Mouse (Mus musculus): ENCODE results near the gene Plcd3. TPM values are rescaled to one million over a fixed set of nuclear protein-coding genes. Genes with fewer than 3 reads are reported as not detected.

Gene Plcd3
- polyA plus RNA-seq, 1 experiment from 2014 or later: 3.9 TPM

GRCm38 (mm10) chr11:103105180-103105725, 3.8 kb upstream of the Plcd3 start:
- Histone ChIP-seq H3K27ac (no peak overlapping the region), H3K4me3 (no peak overlapping the region), H3K4me1 (peaks cover 17% of the 10 kb centered on the region; the same call in 1 of the 2 replicates), H3K9ac (no peak overlapping the region), H3K9me3 (no peaks in the 10 kb centered on the region), H3K4me2 (replicated peaks) (no peak overlapping the region), H3K27me3 (peaks cover 26% of the 10 kb centered on the region), H3K36me3 (no peaks in the 10 kb centered on the region)
- 28% methylated on average over 14 of the region's 14 CpGs for WGBS
- no peak for ATAC-seq (ENCODE audit: insufficient number of reproducible peaks, insufficient read depth, low FRiP score, low TSS enrichment)

- no peak for ATAC-seq (ENCODE audit: insufficient number of reproducible peaks, insufficient read depth, low FRiP score, low TSS enrichment)
These were observed 3.0 kb upstream of the Plcd3 start for GRCm38 (mm10) chr11:103104469-103104868.

GRCm38 (mm10) chr11:103103621-103104020, 2.2 kb upstream of the Plcd3 start:
- ATAC-seq (ENCODE audit: insufficient number of reproducible peaks, insufficient read depth, low FRiP score, low TSS enrichment): no peak
- no peak overlapping the region for H3K27ac ChIP-seq
- WGBS: 58% methylated on average over 8 of the region's 8 CpGs
- H3K9ac ChIP-seq: no peak overlapping the region
- peak overlapping the region; percentile 39; the same call in 1 of the 2 replicates for H3K4me3 ChIP-seq
- peaks cover 43% of the 10 kb centered on the region for H3K27me3 ChIP-seq
- peak overlapping the region; percentile 82 for H3K4me2 ChIP-seq (replicated peaks)
- H3K9me3 ChIP-seq: no peaks in the 10 kb centered on the region
- H3K4me1 ChIP-seq: peaks cover 23% of the 10 kb centered on the region; the same call in 1 of the 2 replicates
- no peaks in the 10 kb centered on the region for H3K36me3 ChIP-seq

More at GRCm38 (mm10) chr11:103104469-103104868, 3.0 kb upstream of the Plcd3 start:
- H3K9ac ChIP-seq: no peak overlapping the region
- H3K4me3 ChIP-seq: no peak overlapping the region
- H3K9me3 ChIP-seq: no peaks in the 10 kb centered on the region
- WGBS: 77% methylated on average over 7 of the region's 7 CpGs
- no peaks in the 10 kb centered on the region for H3K36me3 ChIP-seq
- no peak overlapping the region for H3K4me2 ChIP-seq (replicated peaks)
- H3K27ac ChIP-seq: no peak overlapping the region
- H3K4me1 ChIP-seq: peaks cover 17% of the 10 kb centered on the region; the same call in 1 of the 2 replicates
- peaks cover 34% of the 10 kb centered on the region for H3K27me3 ChIP-seq

GRCm38 (mm10) chr11:103102725-103103349, 1.4 kb upstream of the Plcd3 start:
- peak; percentile 81 for ATAC-seq (ENCODE audit: insufficient number of reproducible peaks, insufficient read depth, low FRiP score, low TSS enrichment)
- peak overlapping the region; percentile 82 for H3K4me2 ChIP-seq (replicated peaks)
- no peaks in the 10 kb centered on the region for H3K36me3 ChIP-seq
- no peak overlapping the region for H3K9ac ChIP-seq
- H3K4me1 ChIP-seq: peaks cover 26% of the 10 kb centered on the region; the same call in 1 of the 2 replicates
- under 1% methylated on average over 35 of the region's 35 CpGs for WGBS
- H3K9me3 ChIP-seq: no peaks in the 10 kb centered on the region
- H3K27ac ChIP-seq: no peak overlapping the region
- H3K27me3 ChIP-seq: peaks cover 43% of the 10 kb centered on the region
- H3K4me3 ChIP-seq: peak overlapping the region; percentile 39

GRCm38 (mm10) chr11:103101866-103102501, 526 bp upstream of the Plcd3 start:
- Histone ChIP-seq H3K9ac (peak overlapping the region; percentile 61; the same call in 1 of the 2 replicates), H3K9me3 (no peaks in the 10 kb centered on the region), H3K4me3 (peak overlapping the region; percentile 52), H3K36me3 (no peaks in the 10 kb centered on the region), H3K27me3 (peaks cover 51% of the 10 kb centered on the region), H3K4me2 (replicated peaks) (peak overlapping the region; percentile 82), H3K27ac (no peak overlapping the region), H3K4me1 (peaks cover 32% of the 10 kb centered on the region; the same call in 1 of the 2 replicates)
- WGBS: 3% methylated on average over 30 of the region's 30 CpGs
- no peak for ATAC-seq (ENCODE audit: insufficient number of reproducible peaks, insufficient read depth, low FRiP score, low TSS enrichment)

- Histone ChIP-seq H3K27me3 (peaks cover 55% of the 10 kb centered on the region), H3K9ac (no peak overlapping the region), H3K4me2 (replicated peaks) (no peak overlapping the region; the same call in 1 of the 2 replicates), H3K36me3 (no peaks in the 10 kb centered on the region), H3K4me3 (no peak overlapping the region), H3K9me3 (no peaks in the 10 kb centered on the region), H3K27ac (no peak overlapping the region), H3K4me1 (peaks cover 32% of the 10 kb centered on the region; the same call in 1 of the 2 replicates)
- WGBS: 74% methylated on average over 8 of the region's 8 CpGs
- no peak for ATAC-seq (ENCODE audit: insufficient number of reproducible peaks, insufficient read depth, low FRiP score, low TSS enrichment)
These were observed 1.1 kb downstream of the Plcd3 start for GRCm38 (mm10) chr11:103100361-103100760.

GRCm38 (mm10) chr11:103099352-103099940, 2.0 kb downstream of the Plcd3 start:
- Histone ChIP-seq H3K36me3 (no peaks in the 10 kb centered on the region), H3K4me2 (replicated peaks) (no peak overlapping the region), H3K4me3 (no peak overlapping the region), H3K27ac (no peak overlapping the region), H3K27me3 (peaks cover 51% of the 10 kb centered on the region), H3K9me3 (no peaks in the 10 kb centered on the region), H3K9ac (no peak overlapping the region), H3K4me1 (peaks cover 29% of the 10 kb centered on the region; the same call in 1 of the 2 replicates)
- 36% methylated on average over 12 of the region's 12 CpGs for WGBS
- no peak for ATAC-seq (ENCODE audit: insufficient number of reproducible peaks, insufficient read depth, low FRiP score, low TSS enrichment)

- no peaks in the 10 kb centered on the region for H3K36me3 ChIP-seq
- H3K27me3 ChIP-seq: peaks cover 46% of the 10 kb centered on the region
- H3K9ac ChIP-seq: no peak overlapping the region
- H3K4me3 ChIP-seq: no peak overlapping the region
- H3K4me1 ChIP-seq: peaks cover 33% of the 10 kb centered on the region; the same call in 1 of the 2 replicates
- ATAC-seq (ENCODE audit: insufficient number of reproducible peaks, insufficient read depth, low FRiP score, low TSS enrichment): no peak
- H3K4me2 ChIP-seq (replicated peaks): no peak overlapping the region
- H3K9me3 ChIP-seq: no peaks in the 10 kb centered on the region
- no peak overlapping the region for H3K27ac ChIP-seq
- WGBS: 57% methylated on average over 11 of the region's 11 CpGs
These were observed 2.8 kb downstream of the Plcd3 start for GRCm38 (mm10) chr11:103098531-103099190.

GRCm38 (mm10) chr11:103096979-103097894, 4.2 kb downstream of the Plcd3 start:
- peaks cover 33% of the 10 kb centered on the region; the same call in 1 of the 2 replicates for H3K4me1 ChIP-seq
- no peak; the same call in 1 of the 2 replicates for ATAC-seq (ENCODE audit: insufficient number of reproducible peaks, insufficient read depth, low FRiP score, low TSS enrichment)
- H3K4me2 ChIP-seq (replicated peaks): peak overlapping the region; percentile 28; the same call in 1 of the 2 replicates
- H3K27me3 ChIP-seq: peaks cover 45% of the 10 kb centered on the region
- no peak overlapping the region for H3K9ac ChIP-seq
- peak overlapping the region; percentile 70; the same call in 1 of the 2 replicates for H3K27ac ChIP-seq
- H3K4me3 ChIP-seq: 0 out of 2 replicates have a peak overlapping the region, but pooled peaks have one; percentile 4
- no peaks in the 10 kb centered on the region for H3K9me3 ChIP-seq
- WGBS: 22% methylated on average over 22 of the region's 22 CpGs
- H3K36me3 ChIP-seq: no peaks in the 10 kb centered on the region

GRCm38 (mm10) chr11:103095801-103096200, 5.7 kb downstream of the Plcd3 start:
- H3K4me1 ChIP-seq: peaks cover 21% of the 10 kb centered on the region; the same call in 1 of the 2 replicates
- no peak overlapping the region for H3K4me3 ChIP-seq
- peaks cover 35% of the 10 kb centered on the region for H3K27me3 ChIP-seq
- ATAC-seq (ENCODE audit: insufficient number of reproducible peaks, insufficient read depth, low FRiP score, low TSS enrichment): no peak
- H3K27ac ChIP-seq: no peak overlapping the region
- no peak overlapping the region for H3K4me2 ChIP-seq (replicated peaks)
- no peaks in the 10 kb centered on the region for H3K36me3 ChIP-seq
- 89% methylated on average over 6 of the region's 6 CpGs for WGBS
- no peaks in the 10 kb centered on the region for H3K9me3 ChIP-seq
- H3K9ac ChIP-seq: no peak overlapping the region
